Mouse (Mus musculus) hindbrain, embryonic 10.5 days (tissue): ENCODE results near the gene Gm27029. TPM values are rescaled to one million over a fixed set of nuclear protein-coding genes. Genes with fewer than 3 reads are reported as not detected.

Source experiments
- DNase-seq: peaks from one replicate; pipeline ENCODE4 v3.0.0-alpha.2; 2017; ENCODE audit warnings: low spot score
- H3K27ac ChIP-seq: fragments of 300-500 bp; sonication (generic); 2 replicates; pipeline ENCODE4 v1.5.1; 2016; ENCODE audit warnings: mild to moderate bottlenecking, moderate library complexity
- H3K27me3 ChIP-seq: fragments of 300-500 bp; sonication (generic); 2 replicates; pipeline ENCODE4 v1.6.1; 2016; ENCODE audit warnings: mild to moderate bottlenecking; ENCODE audit not compliant: poor library complexity, insufficient read depth, severe bottlenecking
- H3K36me3 ChIP-seq: fragments of 300-500 bp; sonication (generic); 2 replicates; pipeline ENCODE4 v1.6.1; 2016; ENCODE audit warnings: mild to moderate bottlenecking, moderate library complexity
- H3K4me1 ChIP-seq: fragments of 300-500 bp; sonication (generic); replicated peaks from 2 replicates; pipeline ENCODE4 v1.6.1; 2016; ENCODE audit warnings: mild to moderate bottlenecking
- H3K4me3 ChIP-seq: fragments of 300-500 bp; sonication (generic); 2 replicates; pipeline ENCODE4 v1.5.1; 2016; ENCODE audit warnings: mild to moderate bottlenecking, moderate library complexity
- H3K9me3 ChIP-seq: fragments of 300-500 bp; sonication (generic); 2 replicates; pipeline ENCODE4 v1.6.1; 2016; ENCODE audit warnings: mild to moderate bottlenecking, moderate library complexity
- WGBS: fragments of 180-500 bp; shearing (Covaris S2); methylation state at CpG from one replicate; pipeline ENCODE4 v1.1.7; 2016; 5-methylcytosine and 5-hydroxymethylcytosine counted together
- polyA plus RNA-seq: library from polyadenylated mRNA; unstranded; fragments of >200 nt; fragmentation: Nextera tagmentation; extraction: Ambion mirVana; gene quantifications from 2 replicates; pipeline ENCODE4 v1.2.1, GENCODE M21; 2016

Gm27029 gene
- polyA plus RNA-seq, 1 experiment from 2014 or later, result 9.4 TPM

- WGBS, result 94% methylated on average over 13 of the region's 13 CpGs
- no peak for DNase-seq
- Histone ChIP-seq H3K9me3 (no peaks in the 10 kb centered on the region), H3K27me3 (no peaks in the 10 kb centered on the region), H3K4me3 (no peak overlapping the region), H3K4me1 (peaks cover 5% of the 10 kb centered on the region; the same call in 1 of the 2 replicates), H3K36me3 (peaks cover 71% of the 10 kb centered on the region), H3K27ac (no peak overlapping the region)
These were observed 8.8 kb upstream of the Gm27029 start for GRCm38 (mm10) chr11:101433396-101433795.

GRCm38 (mm10) chr11:101431327-101431726 is 6.7 kb upstream of the Gm27029 start:
- 92% methylated on average over 9 of the region's 9 CpGs for WGBS

GRCm38 (mm10) chr11:101426165-101426564 is 1.6 kb upstream of the Gm27029 start:
- DNase-seq, result no peak
- H3K9me3 ChIP-seq, result no peaks in the 10 kb centered on the region
- H3K27ac ChIP-seq, result no peak overlapping the region
- H3K36me3 ChIP-seq, result peaks cover 24% of the 10 kb centered on the region
- 68% methylated on average over 8 of the region's 8 CpGs for WGBS
- H3K4me3 ChIP-seq, result peak overlapping the region; percentile 99
- peaks cover 5% of the 10 kb centered on the region; the same call in 1 of the 2 replicates for H3K27me3 ChIP-seq
- peaks cover 34% of the 10 kb centered on the region for H3K4me1 ChIP-seq

More at GRCm38 (mm10) chr11:101431327-101431726, 6.7 kb upstream of the Gm27029 start:
- H3K4me1 ChIP-seq, result peaks cover 8% of the 10 kb centered on the region
- H3K36me3 ChIP-seq, result peaks cover 71% of the 10 kb centered on the region
- no peak for DNase-seq
- no peaks in the 10 kb centered on the region for H3K9me3 ChIP-seq
- no peak overlapping the region for H3K27ac ChIP-seq
- H3K27me3 ChIP-seq, result no peaks in the 10 kb centered on the region
- H3K4me3 ChIP-seq, result no peak overlapping the region

GRCm38 (mm10) chr11:101424925-101425813 is 573 bp upstream of the Gm27029 start, which contains the start of the genes Rundc1 and Ptges3l:
Rundc1 (plus strand) TSS chr11:101425085.
Ptges3l (minus strand) TSS chr11:101425333.
- Histone ChIP-seq H3K9me3 (no peaks in the 10 kb centered on the region), H3K27me3 (peaks cover 5% of the 10 kb centered on the region; the same call in 1 of the 2 replicates), H3K36me3 (peaks cover 14% of the 10 kb centered on the region), H3K4me3 (peak within 1 kb of the TSS; percentile 99), H3K4me1 (peaks cover 34% of the 10 kb centered on the region), H3K27ac (peak within 1 kb of the TSS; percentile 88)
- DNase-seq, result peak; percentile 98
- WGBS, result under 1% methylated on average over 81 of the region's 81 CpGs

- DNase-seq, result no peak
- Histone ChIP-seq H3K4me3 (no peak overlapping the region), H3K36me3 (0 out of 2 replicates have a peak, but pooled peaks cover 3% of the 10 kb centered on the region), H3K27me3 (peaks cover 5% of the 10 kb centered on the region; the same call in 1 of the 2 replicates), H3K4me1 (peaks cover 25% of the 10 kb centered on the region), H3K27ac (no peak overlapping the region), H3K9me3 (no peaks in the 10 kb centered on the region)
- WGBS, result 91% methylated on average over 5 of the region's 5 CpGs
These were observed 4.4 kb downstream of the Gm27029 start for GRCm38 (mm10) chr11:101420148-101420547.

GRCm38 (mm10) chr11:101419610-101420009 is 5.0 kb downstream of the Gm27029 start:
- no peak overlapping the region for H3K27ac ChIP-seq
- H3K4me3 ChIP-seq, result no peak overlapping the region
- H3K27me3 ChIP-seq, result peaks cover 5% of the 10 kb centered on the region; the same call in 1 of the 2 replicates
- no peak for DNase-seq
- 21% methylated on average over 3 of the region's 3 CpGs for WGBS
- peaks cover 22% of the 10 kb centered on the region for H3K4me1 ChIP-seq
- no peaks in the 10 kb centered on the region for H3K9me3 ChIP-seq
- 0 out of 2 replicates have a peak, but pooled peaks cover 6% of the 10 kb centered on the region for H3K36me3 ChIP-seq

- no peak overlapping the region for H3K4me3 ChIP-seq
- 60% methylated on average over 6 of the region's 6 CpGs for WGBS
These were observed 5.6 kb downstream of the Gm27029 start for GRCm38 (mm10) chr11:101418991-101419390.

GRCm38 (mm10) chr11:101417101-101417855 is 7.3 kb downstream of the Gm27029 start, which contains the start of gene Aarsd1:
Aarsd1 (minus strand) TSS chr11:101417615.
- peak; percentile 88 for DNase-seq
- Histone ChIP-seq H3K4me1 (peaks cover 10% of the 10 kb centered on the region), H3K27me3 (no peaks in the 10 kb centered on the region), H3K4me3 (peak within 1 kb of the TSS; percentile 68), H3K36me3 (peaks cover 27% of the 10 kb centered on the region), H3K27ac (peak within 1 kb of the TSS; percentile 88), H3K9me3 (no peaks in the 10 kb centered on the region)
- WGBS, result under 1% methylated on average over 45 of the region's 45 CpGs

More at GRCm38 (mm10) chr11:101418991-101419390, 5.6 kb downstream of the Gm27029 start:
- H3K36me3 ChIP-seq, result peaks cover 10% of the 10 kb centered on the region
- no peak overlapping the region for H3K27ac ChIP-seq
- DNase-seq, result no peak
- H3K9me3 ChIP-seq, result no peaks in the 10 kb centered on the region
- H3K4me1 ChIP-seq, result peaks cover 16% of the 10 kb centered on the region
- H3K27me3 ChIP-seq, result peaks cover 5% of the 10 kb centered on the region; the same call in 1 of the 2 replicates

- Histone ChIP-seq H3K27ac (peak overlapping the region; percentile 88), H3K36me3 (peaks cover 34% of the 10 kb centered on the region), H3K4me1 (peaks cover 10% of the 10 kb centered on the region), H3K27me3 (no peaks in the 10 kb centered on the region), H3K9me3 (no peaks in the 10 kb centered on the region), H3K4me3 (peak overlapping the region; percentile 68)
- WGBS, result 4% methylated on average over 11 of the region's 11 CpGs
- no peak for DNase-seq
These were observed 8.0 kb downstream of the Gm27029 start for GRCm38 (mm10) chr11:101416433-101417100.

- no peak for DNase-seq
- H3K4me3 ChIP-seq, result no peak overlapping the region
- peaks cover 10% of the 10 kb centered on the region for H3K4me1 ChIP-seq
- H3K9me3 ChIP-seq, result no peaks in the 10 kb centered on the region
- H3K27ac ChIP-seq, result no peak overlapping the region
- WGBS, result 91% methylated on average over 2 of the region's 2 CpGs
- peaks cover 47% of the 10 kb centered on the region for H3K36me3 ChIP-seq
- no peaks in the 10 kb centered on the region for H3K27me3 ChIP-seq
These were observed 9.3 kb downstream of the Gm27029 start for GRCm38 (mm10) chr11:101415306-101415705.

GRCm38 (mm10) chr11:101395110-101395509 is 29.5 kb downstream of the Gm27029 start:
- Histone ChIP-seq H3K36me3 (no peaks in the 10 kb centered on the region), H3K27ac (no peak overlapping the region), H3K27me3 (no peaks in the 10 kb centered on the region), H3K4me3 (no peak overlapping the region), H3K9me3 (no peaks in the 10 kb centered on the region), H3K4me1 (no peaks in the 10 kb centered on the region)
- DNase-seq, result peak; percentile 76
- WGBS, result 8% methylated on average over 8 of the region's 8 CpGs

GRCm38 (mm10) chr11:101381817-101382216 is 42.8 kb downstream of the Gm27029 start:
- H3K4me3 ChIP-seq, result no peak overlapping the region
- WGBS, result 15% methylated on average over 4 of the region's 4 CpGs
- H3K9me3 ChIP-seq, result no peaks in the 10 kb centered on the region
- DNase-seq, result peak; percentile 13
- no peak overlapping the region for H3K27ac ChIP-seq
- H3K27me3 ChIP-seq, result no peaks in the 10 kb centered on the region
- H3K4me1 ChIP-seq, result peaks cover 6% of the 10 kb centered on the region
- no peaks in the 10 kb centered on the region for H3K36me3 ChIP-seq
